Mouse (Mus musculus): ENCODE measurements around the gene Ogfod3.

Gene Ogfod3

GRCm38 (mm10) chr11:121204161-121205006 is at the start of gene Ogfod3, which contains the start of gene Hexdc:
Ogfod3 (minus strand) TSS chr11:121204711.
Hexdc (plus strand) TSS chr11:121204433.
- DNase-seq, result peak; percentile 98

GRCm38 (mm10) chr11:121250196-121250595 is 45.7 kb upstream of the Ogfod3 start:
- DNase-seq, result no peak

- DNase-seq, result no peak
Measured at GRCm38 (mm10) chr11:121239669-121240068, 35.2 kb upstream of the Ogfod3 start.

- no peak for DNase-seq
Measured at GRCm38 (mm10) chr11:121237345-121238128, 33.0 kb upstream of the Ogfod3 start.

- DNase-seq, result peak; percentile 99
Measured at GRCm38 (mm10) chr11:121236564-121237344, 32.2 kb upstream of the Ogfod3 start, which contains the start of gene Narf. Narf (plus strand) TSS chr11:121237253.

- DNase-seq, result peak; percentile 56
Measured at GRCm38 (mm10) chr11:121235475-121236238, 31.1 kb upstream of the Ogfod3 start.

DNA sequence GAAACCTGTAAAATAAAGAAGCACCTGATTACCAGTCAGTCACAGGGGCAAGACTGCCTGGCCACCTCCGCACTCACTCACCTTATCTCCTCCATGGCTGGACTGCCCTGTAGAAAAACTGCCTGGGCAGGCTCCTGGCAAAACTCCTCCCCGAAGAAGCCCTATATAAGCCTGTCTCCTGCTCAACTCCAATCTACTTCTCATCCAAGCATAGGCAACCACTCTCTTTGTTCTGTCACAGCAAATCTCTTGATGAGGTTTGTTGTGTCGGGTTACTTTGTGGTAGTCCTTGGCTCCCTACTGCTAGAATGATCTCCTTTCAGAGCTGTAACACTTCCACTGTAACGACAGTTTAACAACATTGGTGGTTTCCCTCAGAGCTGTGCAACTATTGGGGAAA is 28.2 kb upstream of the Ogfod3 start:
- DNase-seq, result no peak

GRCm38 (mm10) chr11:121231628-121232291 is 27.2 kb upstream of the Ogfod3 start:
- no peak for DNase-seq

DNA sequence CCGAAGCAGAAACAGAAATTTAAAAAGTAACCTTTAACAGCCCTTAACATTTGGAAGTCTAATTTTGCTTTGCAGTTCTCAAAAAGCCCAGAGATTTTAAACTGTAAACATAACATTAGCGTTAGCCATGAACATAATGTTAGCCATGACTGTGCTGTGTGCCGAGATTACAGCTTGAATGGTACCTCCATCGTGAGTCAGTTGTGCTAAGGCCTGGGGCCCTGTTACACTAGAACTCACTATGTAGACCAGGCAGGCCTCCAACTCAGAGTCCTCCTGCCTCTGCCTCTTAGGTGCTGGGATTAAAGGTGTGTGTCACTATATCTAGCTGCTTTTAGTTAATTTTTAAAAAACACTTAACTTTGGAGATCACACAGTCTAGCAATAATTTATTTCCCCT is 26.7 kb upstream of the Ogfod3 start:
- DNase-seq, result no peak

DNA sequence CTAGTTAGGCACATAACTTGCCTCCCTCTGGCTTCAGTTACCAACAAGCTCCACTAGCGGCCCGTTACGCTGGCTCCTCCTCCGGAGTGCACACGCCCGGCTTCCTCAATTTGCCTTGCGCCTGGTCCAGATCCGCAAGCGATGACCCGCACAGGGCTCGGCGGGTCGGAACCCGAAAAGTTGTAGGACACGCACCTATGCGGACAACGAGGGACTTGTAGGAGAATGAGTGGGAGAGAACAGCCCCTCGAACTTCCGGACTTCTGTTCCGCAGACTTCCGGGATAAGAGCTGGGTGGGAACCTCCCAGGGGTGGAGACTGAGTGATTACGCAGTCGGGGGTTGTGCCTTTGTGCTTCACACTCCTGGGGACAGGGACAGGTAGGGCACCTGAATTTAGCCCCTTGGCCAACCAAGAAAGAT is 24.5 kb upstream of the Ogfod3 start, which contains the start of gene Cybc1:
Gene Cybc1, minus strand, starts transcription at position 305 of the 422 bp plus-strand sequence.
- DNase-seq, result peak; percentile 84

DNA sequence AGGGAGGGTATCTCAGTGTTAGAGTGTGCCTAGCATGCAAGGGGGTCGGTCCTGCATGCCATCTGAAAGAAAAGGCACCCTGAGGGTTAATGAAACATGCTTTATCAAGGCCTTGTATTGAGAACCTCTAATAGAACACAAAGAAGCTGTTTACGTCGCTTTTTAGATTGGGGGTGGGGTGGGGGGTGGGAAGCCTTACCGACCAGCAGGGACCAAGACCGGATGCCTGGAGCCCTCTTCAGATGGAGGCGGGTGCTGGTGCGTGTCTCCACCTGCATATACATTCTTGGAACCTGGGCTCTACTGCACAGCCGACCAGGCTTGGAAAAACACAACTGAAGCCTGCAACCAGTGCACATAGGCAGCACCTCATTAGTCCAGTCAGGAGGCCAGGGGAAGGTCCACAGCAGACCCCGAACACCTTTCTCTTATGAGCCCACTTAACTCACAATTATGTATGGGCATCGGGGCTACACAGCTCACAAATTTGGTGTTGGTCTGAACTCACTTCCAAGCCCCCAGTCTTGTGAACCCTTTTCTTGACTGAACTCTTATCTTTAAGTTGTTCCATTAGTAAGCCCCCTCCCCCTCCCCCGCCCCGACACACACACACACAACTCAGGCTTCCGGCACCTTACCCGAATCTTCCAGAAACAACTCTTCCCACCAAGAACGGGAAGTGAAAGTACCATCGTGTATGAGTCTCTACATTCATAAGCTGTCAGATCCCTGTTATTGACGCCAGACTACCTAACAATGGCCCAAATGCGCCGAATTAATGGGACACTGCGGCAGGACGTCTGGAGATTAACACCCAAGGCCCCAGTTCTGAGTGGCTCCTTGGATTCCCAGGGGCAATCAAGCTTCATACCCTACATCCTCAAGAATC is 23.9 kb upstream of the Ogfod3 start:
- peak; percentile 14 for DNase-seq

DNA sequence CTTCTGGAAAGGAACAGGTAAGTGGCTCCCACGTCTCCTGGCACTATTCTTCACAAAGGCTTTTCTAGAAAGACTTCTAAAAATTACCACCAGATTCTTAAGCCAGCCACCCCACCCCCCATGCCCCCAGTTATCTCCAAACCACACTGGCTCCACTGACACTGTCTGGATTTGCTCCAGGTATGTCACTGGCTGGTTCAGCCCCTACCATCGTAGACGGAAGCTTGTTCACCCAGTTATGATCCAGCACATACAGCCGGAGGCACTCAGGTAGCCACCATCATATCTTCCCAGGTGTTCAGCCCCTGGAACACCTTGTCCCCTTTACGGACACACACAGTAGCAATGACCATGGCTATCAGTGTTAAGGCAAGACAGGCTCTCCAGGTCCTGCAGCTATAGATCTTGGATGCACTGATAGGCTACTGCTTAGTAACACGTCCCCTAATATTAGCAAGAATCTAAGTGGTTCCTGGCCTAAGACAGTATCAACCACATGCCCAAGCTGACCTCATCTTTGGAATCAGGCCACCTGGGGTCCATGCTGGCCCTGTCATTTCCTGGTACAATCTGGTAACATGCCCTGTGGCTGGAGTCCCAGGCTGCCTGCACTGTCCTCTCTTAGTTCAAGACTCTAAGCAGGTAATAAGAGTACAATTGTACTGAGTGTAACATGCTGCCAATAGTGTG is 17.0 kb upstream of the Ogfod3 start:
- DNase-seq, result no peak

- no peak for DNase-seq
Measured at GRCm38 (mm10) chr11:121220771-121221170, 16.3 kb upstream of the Ogfod3 start.

- no peak for DNase-seq
Measured at GRCm38 (mm10) chr11:121219776-121220175, 15.3 kb upstream of the Ogfod3 start.

DNA sequence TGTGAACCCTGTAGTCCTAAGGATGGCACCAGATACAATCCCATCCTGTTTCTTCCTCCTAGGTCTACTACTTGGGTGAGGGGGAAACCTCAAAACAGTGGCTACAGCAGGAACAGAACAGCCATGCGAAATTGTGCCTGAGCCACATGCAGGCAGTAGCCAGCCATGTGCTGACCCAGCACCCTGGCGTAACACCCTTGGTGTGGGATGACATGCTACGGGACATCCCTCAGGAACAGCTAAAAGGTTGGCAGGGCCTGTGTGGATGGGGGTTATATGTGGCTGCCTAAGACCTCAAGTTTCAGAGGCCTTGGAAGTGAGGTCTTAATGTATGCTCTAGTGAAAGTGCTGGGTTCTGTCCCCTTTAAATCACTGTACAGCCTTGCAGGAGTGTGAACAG is 12.3 kb upstream of the Ogfod3 start:
- no peak for DNase-seq

DNA sequence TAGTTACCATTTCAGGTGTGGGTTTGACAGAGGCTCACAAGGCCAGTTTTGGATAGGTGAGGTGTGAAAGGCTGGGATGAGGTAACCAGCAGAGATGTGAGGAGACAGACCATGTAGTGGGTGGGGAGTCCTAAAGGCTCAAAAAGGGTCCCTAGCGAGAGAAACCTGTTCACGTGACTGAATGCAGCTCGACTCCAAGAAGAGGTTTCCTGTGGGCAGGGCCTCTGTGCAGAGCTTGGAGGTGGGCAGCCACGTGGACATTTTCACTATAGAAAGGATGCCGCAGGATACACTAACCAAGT is 701 bp downstream of the Ogfod3 start:
- DNase-seq, result no peak

- peak; percentile 67 for DNase-seq
Measured at GRCm38 (mm10) chr11:121201436-121202198, 2.9 kb downstream of the Ogfod3 start.

GRCm38 (mm10) chr11:121200781-121201180 is 3.7 kb downstream of the Ogfod3 start:
- DNase-seq, result no peak

GRCm38 (mm10) chr11:121199851-121200250 is 4.7 kb downstream of the Ogfod3 start:
- DNase-seq, result no peak

All from kidney, postnatal 10 days (tissue).